Mouse (Mus musculus): ENCODE measurements around the gene Pgbd5. TPM values are rescaled to one million over a fixed set of nuclear protein-coding genes. Genes with fewer than 3 reads are reported as not detected.

The Pgbd5 gene
- total RNA-seq (2022), result under 1 TPM; 0.41 to 0.66 (median 0.59) TPM

DNA sequence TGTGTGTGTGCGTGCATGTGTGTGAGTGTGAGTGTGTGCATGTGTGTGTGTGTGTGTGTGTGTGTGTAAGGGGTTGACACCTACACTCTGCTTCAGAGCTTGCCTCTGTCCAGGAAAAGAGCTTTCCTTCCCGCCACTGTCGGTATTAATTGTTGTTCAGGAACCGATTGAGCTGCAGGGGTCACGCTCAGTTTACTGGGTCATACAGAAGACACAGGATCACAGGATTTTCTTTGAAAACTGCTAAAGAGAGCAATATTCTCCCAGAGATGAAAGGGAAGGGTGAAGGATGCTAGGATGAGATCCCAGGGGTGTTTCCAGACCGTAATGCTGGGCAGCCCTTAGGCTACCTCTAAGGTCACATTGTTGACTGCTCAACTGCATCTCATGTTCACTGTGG is at the start of gene Pgbd5:
Gene Pgbd5, minus strand, starts transcription at position 101 of the 400 bp plus-strand sequence.
- DNase-seq (ENCODE audit: low spot score), result no peak

DNA sequence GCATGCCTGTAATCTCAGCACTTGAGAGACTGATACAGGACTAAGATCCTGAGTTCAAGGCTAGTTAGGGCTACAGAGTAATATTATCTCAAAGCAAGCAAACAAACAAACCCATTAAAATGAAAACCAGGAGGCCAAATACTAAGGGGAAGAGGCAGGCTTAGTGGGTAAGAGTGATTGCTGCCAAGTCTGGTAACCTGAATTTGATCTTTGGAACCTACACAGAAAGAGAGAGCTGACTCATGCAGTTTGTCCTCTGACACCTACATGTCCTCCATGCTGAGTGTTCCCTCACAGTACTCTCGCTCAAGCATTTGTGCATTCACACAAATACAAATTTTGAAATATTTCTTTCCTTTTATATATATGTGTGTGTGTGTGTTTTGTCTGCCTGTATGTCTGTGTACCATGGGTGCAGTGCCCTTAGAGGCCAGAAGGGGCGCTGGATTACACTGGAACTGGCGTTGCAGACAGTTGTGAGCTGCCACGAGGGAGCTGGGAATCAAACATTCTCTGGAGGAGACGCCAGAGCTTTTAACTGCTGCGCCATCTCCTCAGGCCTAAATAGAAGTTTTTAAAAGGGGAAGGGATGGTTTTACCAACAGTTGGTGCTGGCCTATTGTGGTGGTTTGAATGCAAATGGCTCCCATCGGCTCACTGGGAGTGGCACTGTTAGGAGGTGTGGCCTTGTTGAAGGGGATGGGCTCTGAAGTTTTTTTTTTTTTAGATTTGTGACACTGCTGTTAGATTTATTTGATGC is 44.1 kb upstream of the Pgbd5 start:
- DNase-seq (ENCODE audit: low spot score), result no peak

DNA sequence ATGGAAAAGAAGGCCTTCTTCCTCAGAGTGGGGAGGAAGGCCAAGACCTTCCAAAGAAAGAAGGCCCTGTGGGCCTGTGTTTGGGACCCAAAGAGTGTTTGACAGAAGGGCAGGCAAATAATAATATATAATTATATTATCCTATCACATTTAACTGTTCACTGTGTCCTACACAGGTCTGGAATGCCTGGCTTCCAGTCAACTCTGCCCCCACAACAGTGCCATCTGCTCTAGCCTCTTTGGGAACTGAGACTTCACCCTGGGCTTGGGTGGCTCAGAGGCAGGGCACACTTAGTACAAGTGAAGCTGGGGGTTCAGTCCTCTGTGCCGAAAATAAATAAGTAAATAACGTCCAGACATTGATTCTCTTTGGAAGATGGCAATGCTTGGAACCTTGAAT is 43.3 kb upstream of the Pgbd5 start:
- no peak for DNase-seq (ENCODE audit: low spot score)

DNA sequence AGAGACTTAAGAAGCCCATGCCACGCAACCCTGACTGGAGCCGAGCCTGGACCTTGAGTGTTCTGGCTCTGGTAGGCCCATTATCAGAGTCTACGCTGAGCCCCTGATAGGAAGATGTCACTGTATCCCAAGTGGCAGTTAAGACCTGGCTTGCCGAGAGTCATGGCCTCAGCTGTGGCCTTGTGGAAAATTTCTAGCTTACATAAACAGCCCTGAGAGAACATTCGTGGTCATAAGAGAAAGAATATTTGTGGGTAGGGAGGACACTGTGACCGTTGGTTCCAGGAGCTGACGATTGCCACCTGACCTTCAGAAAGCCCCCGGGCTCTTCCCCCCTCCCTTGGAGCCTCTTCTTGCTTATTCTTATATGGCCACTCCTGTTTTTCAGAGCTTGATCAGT is 40.9 kb upstream of the Pgbd5 start:
- no peak for DNase-seq (ENCODE audit: low spot score)

DNA sequence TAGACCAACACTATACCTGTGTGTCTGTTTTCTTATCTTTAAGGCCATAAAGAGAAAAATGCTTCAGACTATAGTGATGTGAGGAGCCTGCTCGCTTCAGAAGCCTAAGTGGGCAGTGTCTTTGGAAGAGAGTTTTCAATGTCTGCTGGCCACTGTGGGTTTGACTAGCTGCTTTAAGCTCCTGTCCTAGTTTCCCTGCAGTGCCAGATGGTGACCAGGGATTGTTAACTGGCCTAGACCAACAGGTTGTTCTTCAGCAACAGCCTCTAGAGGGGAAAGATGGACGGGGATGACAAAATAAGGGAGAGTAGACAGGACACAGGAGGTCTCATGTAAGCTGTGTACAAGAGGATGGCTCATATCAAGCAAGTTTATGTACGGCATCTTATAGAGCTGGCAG is 39.8 kb upstream of the Pgbd5 start:
- DNase-seq (ENCODE audit: low spot score), result no peak

DNA sequence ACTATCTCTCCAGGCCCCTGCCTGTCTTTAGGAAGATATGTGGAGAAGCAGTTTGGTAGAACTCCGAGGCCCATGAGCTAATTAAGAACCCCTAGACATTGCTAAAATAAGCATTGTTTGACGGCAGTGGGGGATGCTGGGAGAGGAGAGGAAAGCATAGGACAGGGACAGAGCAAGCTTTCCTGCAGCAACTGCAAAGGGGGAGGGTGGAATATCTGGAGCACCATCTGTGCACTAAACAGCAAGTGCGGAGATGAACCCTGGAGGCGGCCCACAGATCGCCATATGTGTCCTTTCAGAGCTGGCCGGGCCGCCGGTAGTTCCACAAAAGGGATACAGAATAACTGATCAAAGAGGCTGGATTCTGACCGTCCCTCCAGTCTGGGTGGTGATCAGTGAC is 37.2 kb upstream of the Pgbd5 start:
- no peak for DNase-seq (ENCODE audit: low spot score)

DNA sequence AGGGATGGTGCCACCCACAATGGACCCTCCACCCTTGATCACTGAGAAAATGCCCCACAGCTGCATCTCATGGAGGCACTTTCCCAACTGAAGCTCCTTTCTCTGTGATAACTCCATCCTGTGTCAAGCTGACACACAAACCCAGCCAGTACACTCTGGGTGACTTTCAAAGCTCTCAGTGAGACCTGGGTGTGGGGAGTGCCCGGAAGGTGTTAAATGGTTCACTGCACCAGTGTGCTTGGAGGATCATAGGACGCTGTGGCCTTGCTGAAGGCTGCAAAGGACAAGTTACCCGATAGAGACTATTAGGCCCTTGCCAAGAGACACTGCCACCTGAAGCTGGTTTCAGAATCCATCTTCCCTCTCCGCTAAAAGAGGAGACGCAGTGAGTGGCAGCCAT is 36.2 kb upstream of the Pgbd5 start:
- no peak for DNase-seq (ENCODE audit: low spot score)

DNA sequence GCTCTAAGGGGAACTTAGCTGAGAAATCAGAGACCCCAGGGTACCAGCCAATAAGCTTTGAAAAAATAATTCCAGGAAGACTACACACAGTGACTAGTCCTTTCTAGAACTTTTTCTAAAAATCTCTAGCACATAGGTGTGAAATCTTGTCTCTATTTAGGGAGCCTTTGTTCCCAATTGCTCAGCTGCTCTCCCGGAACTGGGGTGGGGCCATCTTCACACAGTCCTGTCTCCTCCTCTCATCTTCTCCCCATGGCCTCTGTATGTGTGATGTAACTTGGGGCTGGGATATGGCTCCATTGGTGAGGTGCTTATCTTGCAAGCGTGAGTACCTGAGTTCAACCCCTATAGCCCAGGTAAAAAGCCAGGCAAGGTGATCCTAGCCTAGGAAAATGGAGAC is 25.2 kb upstream of the Pgbd5 start:
- DNase-seq (ENCODE audit: low spot score), result no peak

DNA sequence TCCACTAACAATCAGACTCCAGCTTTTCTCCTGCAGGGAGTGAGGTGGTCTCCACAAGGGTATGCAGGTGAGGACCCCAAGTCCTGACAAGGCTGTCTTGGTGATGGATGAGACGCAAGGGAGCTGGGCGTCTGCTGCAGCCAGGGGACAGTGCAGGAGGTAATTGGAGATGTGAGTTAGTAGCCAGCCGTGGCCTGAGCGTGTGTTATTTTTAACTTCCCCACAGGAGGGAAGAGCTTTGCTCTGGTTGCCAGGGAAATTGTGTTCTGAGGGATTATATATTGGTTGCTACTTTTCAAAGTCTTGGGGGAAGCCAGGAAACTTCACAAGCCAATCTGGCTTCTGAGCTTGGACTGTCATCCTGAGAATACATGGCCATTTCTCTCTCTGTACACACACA is 23.7 kb upstream of the Pgbd5 start:
- no peak for DNase-seq (ENCODE audit: low spot score)

DNA sequence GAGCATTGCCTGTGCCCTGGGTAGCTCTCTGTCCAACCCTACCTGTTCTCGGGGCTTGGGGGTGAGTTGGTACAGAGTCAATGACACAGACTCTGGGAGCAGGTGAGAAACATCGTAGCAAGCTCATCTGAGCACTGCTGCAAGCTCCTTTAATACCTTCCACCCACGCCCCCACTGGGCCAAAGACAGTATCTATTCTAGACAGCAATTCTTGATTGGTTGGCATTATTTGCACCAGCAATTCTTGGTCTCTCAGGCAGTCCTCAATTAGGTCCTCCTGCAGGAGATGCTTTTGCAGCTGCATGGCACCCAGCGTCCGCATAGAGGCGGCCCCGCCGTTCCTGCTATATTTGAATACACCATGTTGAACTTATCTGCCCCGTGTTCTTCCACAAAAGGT is 22.7 kb upstream of the Pgbd5 start:
- no peak for DNase-seq (ENCODE audit: low spot score)

DNA sequence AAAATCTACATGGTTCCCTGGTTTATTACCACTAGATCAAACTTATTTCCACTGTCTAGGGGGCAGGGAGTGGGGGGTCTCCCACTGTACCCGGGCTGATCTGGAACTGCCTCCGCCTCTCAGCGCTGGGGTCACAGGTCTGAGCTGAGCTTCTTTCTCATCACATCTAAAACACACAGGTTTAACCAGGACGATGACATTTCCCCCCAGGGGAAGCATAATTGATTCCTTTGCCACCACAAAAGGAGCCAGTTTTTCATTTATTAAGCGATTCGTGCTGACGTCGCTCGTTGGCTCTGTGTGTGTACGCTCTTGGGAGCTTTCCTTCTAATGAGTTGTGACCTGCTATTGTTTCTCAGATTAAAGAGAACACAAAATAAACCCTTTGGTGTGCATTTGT is 21.6 kb upstream of the Pgbd5 start:
- DNase-seq (ENCODE audit: low spot score), result no peak

DNA sequence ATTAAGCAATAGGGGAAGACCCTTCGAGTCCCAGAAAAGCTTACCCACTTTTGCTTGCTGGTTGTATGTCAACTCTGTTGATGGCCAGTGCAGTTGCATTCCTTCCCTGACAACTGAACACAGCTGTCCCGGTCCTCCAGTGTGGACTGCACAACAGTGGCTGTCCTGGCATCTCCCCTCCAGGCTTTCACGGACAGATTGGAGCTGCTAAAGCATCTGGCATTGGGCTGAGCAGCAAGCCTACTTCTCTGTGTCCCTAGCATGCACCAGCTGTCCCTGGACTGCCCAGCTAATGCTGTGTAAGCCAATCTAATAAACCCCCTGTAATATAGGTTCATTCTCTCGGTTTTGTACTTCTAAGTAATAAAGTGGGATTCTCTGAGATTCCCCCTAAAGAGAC is 21.2 kb upstream of the Pgbd5 start:
- no peak for DNase-seq (ENCODE audit: low spot score)

DNA sequence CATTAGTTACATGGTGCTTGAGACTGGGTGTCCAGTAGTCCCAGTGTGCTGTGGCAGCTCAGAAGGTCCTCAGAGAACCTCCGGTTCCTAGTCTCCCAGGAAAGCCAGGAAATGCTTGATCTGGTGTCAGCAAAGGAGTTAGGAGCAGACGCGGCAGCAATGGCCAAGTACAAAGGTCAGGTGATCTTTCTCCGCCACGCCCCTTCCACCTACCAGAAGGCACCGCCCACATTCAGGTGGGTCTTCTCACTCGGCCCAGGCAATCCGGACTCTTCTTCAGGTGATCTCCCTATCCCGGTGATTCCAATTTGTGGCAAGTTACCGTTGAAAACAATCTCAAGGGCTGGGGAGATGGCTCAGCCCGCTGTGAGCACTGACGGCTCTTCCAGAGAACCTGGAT is 20.2 kb upstream of the Pgbd5 start:
- no peak for DNase-seq (ENCODE audit: low spot score)

DNA sequence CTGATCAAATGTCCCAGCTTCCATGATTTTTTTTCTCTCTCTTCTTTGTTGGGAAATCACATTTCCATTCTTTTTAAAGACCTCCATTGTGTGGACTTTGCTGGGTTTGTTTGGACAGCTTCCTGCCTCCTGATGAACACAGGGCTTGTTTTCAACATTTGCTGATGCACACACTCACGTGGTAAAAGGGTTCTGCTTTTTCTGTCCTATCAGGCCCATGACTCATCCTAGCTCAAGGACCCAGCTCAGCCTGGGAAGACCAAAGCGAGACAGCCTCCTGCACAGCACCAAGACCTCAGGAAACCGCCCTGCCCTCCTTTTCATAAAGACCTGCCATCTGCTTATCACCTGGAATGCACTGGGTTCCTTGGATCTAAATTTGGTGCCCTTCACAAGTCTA is 15.9 kb upstream of the Pgbd5 start:
- no peak for DNase-seq (ENCODE audit: low spot score)

DNA sequence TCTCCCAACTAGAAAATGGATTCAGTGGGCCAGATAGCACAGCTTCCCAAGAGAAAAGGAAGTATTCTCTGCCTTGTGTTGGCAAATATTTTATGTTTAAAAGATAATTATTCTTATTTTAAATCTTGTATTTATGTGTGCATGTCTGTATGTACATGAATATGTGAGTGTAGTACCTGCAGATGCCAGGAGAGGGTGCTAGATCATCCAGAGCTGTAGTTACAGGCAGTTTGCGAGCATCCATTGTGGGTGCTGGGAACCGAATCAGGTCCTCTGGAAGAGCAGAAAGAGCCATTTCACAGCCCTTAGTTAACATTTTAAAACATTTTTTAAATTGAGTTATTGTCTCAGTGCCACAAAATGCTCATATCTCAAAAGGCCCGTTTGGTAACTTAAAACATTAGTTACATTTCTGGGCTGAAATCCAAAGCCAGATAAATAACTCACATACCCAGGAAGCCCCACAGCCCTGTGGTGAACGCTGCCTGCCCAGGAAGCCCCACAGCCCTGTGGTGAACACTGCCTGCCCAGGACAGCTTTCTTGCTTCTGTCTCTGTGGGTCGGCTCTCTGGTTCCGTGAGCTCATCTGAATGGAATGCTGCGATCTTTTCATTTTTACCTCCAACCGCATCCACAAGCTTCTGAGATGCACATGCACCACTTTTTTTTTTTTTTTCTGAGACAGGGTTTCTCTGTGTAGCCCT is 10.9 kb upstream of the Pgbd5 start:
- no peak for DNase-seq (ENCODE audit: low spot score)

DNA sequence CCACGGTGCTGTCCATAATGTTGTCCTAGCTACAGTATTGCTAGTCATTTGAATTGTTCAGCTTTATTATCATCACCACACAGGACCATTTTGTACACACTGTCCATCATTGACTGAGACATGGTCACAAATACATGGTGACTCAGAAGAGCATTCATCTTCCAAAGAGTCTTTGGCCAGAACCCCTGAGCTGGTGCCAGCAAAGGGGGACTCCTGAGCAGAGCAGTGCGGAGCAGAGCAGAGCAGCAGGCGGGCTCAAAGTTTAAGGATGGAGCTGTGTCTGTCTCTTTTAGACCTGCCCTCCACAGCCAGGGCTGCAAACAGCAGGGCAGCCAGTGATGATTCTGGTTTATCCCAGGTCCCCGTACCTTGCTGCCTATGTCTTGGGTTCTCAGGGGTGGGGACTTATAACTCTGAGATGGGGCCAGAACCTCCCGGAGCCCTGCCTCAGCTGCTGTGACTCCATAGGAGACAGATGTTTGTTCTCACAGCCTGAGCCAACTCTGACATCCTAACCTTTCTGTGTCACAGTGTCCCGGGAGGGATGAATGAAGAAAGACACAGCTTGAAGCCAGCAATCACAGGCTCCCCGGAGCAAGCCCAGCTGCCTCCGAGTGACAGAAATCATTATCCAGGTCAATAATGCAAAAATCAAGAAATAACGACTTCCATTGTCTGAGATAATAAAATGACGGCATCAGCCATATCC is 9.7 kb upstream of the Pgbd5 start:
- peak; percentile 30 for DNase-seq (ENCODE audit: low spot score)

DNA sequence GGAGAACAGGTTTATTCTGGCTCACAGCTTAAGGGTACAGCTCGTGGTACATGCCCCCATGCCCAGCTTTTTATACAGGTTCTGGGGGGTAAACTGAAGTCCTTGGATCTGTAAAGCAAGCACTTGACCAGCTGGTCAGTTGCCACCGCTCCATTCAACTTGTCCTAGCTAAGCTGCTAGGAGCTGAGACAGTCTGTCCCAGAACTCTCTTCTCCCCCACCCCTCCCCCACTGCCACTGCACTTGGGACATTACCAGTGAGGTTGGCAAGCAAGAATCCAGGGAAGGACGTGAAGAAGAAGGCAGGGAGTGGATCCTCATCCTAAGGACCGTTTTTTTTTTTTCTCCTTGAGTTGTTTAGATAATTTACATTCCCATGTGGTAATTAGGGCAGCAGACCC is 2.7 kb downstream of the Pgbd5 start:
- DNase-seq (ENCODE audit: low spot score), result no peak

DNA sequence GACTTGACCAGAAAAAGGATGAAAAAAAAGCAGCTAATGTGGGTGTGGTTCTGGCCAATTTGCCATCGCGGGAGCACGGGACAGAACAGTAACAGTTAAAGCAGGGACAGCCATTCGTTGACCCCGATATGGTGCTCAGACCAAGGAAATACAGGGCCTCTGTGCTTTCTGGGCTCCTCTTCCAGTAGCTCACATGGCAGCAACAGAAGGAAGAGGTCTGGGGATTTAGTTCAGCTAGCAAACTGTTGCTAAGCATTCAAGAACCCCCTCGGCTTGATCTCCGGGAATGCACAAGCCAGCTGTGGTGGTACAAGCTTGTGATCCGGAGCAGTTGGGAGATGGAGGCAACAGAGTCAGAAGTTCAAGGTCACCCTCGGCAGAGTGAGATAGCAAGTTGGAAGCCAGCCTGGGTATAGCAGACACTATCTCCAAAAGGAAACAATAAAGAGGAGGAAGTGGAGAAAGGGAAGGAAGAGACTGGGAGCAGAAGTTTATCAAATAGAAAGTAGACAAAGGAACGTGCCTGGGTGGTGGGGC is 3.7 kb downstream of the Pgbd5 start:
- no peak for DNase-seq (ENCODE audit: low spot score)

DNA sequence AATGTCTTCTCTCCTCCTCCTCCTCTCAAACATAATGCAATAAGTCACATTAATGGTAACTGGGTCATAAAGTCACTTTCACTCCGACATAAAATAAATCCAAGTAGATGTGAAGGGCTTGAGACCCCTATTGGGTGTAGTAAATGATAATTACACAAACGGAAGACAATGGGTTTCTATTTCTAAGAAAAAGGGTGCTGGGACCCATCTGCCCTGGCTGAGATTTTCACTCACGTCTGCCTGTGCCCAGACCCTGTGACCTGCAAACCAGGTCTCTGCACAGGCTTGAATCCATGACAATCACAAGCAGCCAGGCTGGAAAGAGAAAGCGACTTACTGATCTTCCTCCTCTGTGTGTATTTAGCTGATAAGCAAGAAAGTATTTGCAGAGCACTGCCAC is 4.3 kb downstream of the Pgbd5 start:
- DNase-seq (ENCODE audit: low spot score), result no peak

DNA sequence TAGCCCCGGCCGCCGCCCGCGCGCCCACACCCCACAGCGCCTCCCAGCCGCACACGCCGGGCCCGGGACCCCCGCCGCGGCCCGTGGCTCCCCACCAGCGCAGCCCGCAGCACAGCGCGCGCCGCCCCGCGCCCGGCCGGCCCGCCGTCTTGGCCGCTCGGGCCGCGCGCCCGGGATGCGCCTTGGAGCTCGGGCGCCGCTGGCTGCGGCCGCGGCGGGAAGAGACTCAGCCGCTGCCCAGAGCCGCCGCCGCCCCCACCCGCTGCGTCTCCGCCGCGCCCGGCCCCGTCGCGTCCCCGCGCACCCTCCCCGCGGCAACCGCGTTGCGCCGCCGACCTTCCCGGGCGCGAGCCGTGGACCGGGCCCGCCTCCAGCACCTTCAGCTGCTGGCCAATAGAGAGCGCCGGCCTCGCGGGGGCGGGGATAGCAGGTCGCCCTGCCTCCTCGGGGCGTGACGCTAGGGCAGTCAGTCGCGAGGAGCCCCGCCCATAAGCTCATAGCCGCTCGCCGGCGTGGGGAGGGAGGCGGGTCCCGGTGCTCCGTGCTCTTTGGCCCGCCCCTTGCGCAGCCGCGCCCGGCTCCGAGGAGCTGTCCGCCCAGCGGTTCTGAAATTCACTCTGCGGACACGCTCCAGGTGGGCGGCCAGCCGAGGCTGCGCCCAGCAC is 5.2 kb downstream of the Pgbd5 start:
- DNase-seq (ENCODE audit: low spot score), result peak; percentile 87

DNA sequence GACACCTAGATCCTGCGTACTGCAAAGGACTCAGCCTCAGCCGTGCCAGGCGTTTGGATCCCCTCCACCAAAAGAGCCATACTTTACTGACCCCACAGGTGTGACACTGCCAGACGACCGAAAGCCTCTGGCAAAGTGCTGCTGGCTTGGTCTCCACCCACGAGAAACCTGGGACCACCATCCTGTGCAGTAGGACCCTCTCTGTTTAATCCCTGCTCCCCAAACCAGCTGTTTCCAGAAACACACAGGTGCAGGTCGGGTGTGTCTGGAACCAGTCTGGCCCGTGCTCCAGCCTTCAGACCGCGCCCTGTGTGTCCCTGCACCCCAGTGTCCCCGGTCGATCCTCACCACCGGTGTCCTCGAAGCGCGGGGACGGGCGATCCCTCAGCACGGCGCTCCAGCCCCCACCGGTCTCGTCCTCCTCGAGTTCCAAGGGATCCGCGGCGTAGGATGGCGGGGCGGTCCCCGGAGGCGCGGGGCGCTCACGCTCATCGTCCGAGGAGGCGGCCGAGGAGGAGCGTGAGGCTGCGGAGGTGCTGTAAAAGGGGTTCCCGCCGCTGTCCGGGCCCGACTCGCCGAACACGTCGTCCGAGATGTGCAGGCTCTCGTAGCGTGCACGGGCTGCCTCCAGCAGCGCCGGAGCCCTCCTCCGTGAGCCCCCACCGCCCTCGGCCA is 5.9 kb downstream of the Pgbd5 start:
- DNase-seq (ENCODE audit: low spot score), result no peak

DNA sequence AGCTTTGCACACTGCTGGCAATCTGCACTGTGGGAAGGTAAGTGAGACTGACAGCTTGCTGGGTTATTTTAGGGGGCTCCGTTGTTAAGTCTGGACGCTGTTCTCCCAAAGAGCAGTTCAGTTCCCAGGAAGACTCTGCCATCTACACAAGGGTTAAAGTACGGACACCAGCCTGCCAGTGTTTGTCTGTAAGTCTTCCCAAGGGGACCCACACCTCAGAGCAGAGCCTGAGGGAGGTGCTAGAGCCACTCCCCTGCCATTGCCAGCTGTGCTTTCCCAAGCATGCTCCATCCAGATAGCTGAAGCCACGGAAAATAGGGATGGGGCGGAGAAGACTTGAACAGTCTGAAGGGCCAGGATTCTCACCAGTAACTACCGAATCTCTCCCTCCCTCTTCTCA is 8.6 kb downstream of the Pgbd5 start:
- DNase-seq (ENCODE audit: low spot score), result no peak
